Mouse (Mus musculus) macrophage (primary cell): ENCODE measurements around the gene Vmo1. TPM values are rescaled to one million over a fixed set of nuclear protein-coding genes. Genes with fewer than 3 reads are reported as not detected.
A peak's percentile ranks its signal among the peaks of the same experiment; 100 is the strongest.

Experiments
- H3K27ac ChIP-seq: fragments of 350-480 bp; formaldehyde crosslinking; 2 replicates; pipeline ENCODE4 v1.9.0; 2021
- H3K36me3 ChIP-seq: fragments of 350-480 bp; formaldehyde crosslinking; 2 replicates; pipeline ENCODE4 v1.9.0; 2021; ENCODE audit errors: inconsistent target
- H3K4me3 ChIP-seq: fragments of 350-480 bp; formaldehyde crosslinking; 2 replicates; pipeline ENCODE4 v1.9.0; 2021; ENCODE audit errors: inconsistent target
- H3K79me2 ChIP-seq: fragments of 350-480 bp; formaldehyde crosslinking; 2 replicates; pipeline ENCODE4 v1.9.0; 2021; ENCODE audit errors: inconsistent target
- WGBS: methylation state at CpG from one replicate; pipeline ENCODE4 v1.1.7; 2026; ENCODE audit warnings: inconsistent platforms; ENCODE audit not compliant: missing documents; 5-methylcytosine and 5-hydroxymethylcytosine counted together
- polyA plus RNA-seq: library from polyadenylated mRNA; stranded (reverse); fragments of 250-400 nt; gene quantifications from 3 replicates; pipeline ENCODE4 v1.2.4, GENCODE M21; 2018; ENCODE audit warnings: inconsistent platforms

The Vmo1 gene
- polyA plus RNA-seq, 1 experiment from 2014 or later = not detected

DNA sequence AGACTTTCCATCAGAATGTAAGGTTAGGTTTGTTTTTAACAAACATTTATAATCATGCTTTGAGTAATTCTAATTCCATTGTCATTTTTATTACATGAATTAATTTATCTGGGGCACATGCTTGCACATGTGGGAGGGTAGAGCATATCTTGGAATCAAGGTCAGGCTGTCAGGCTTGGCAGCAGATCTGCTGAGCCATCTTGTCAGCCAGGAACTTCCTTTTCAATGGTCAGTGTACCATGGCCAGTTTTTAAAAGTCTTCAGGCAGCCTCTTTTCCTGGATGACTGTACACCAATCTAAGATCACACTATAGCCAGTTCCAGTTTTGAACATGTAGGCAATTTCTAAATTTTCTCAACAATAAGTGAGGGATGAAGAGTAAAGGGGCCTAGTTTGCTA, 41.7 kb downstream of the Vmo1 start:
- H3K27ac ChIP-seq = peak overlapping the region; percentile 61
- no peak overlapping the region for H3K4me3 ChIP-seq
- no peaks in the 10 kb centered on the region for H3K79me2 ChIP-seq
- no peaks in the 10 kb centered on the region for H3K36me3 ChIP-seq

DNA sequence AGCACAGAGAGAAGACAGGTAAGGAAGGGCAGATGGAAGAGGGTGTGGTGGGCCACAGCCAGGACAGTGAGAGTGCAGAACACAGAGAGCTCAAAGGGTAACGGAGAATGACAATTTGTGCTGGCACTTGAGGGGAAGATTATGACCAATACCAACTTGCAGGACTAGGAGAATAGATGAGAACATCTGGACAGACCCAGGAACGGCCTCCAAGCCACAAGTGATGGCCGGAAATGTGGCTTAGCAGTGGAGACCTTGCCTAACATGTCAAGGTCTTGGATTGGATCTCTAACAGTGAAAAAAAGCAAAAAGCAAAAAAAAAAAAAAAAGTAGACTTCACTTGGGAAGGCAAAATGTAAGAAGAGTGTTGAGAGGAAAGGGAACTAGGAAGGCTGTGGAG, 44.7 kb downstream of the Vmo1 start:
- Histone ChIP-seq H3K79me2 (no peaks in the 10 kb centered on the region), H3K36me3 (no peaks in the 10 kb centered on the region), H3K27ac (peak overlapping the region; percentile 74), H3K4me3 (no peak overlapping the region)
- WGBS = 95% methylated on average over 3 of the region's 3 CpGs

GRCm38 (mm10) chr11:70467902-70468619, 46.4 kb downstream of the Vmo1 start:
- Histone ChIP-seq H3K79me2 (no peaks in the 10 kb centered on the region), H3K36me3 (no peaks in the 10 kb centered on the region), H3K4me3 (no peak overlapping the region), H3K27ac (peak overlapping the region; percentile 74)
- 70% methylated on average over 4 of the region's 5 CpGs for WGBS

DNA sequence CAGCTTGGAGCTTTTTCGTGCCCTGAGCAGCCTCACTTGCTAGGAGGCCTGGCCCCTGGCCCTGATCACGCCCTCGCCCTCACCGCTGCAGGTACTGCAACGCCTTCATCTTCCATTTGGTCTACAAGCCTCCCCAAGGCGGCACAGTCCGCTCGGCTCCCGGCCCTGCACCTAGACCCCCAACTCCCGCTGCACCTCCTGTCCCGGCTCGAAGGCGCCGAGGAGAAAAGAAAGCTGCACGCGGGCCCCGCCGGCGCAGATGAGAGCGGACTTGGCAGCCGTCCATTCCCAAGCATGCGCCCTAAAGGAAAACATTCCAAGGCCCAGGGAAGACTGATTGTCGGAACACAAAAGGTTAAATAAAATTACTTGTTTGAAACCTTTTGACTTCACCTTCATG, 48.6 kb downstream of the Vmo1 start:
- 88% methylated on average over 11 of the region's 23 CpGs for WGBS
- no peak overlapping the region for H3K4me3 ChIP-seq
- no peak overlapping the region for H3K27ac ChIP-seq
- no peaks in the 10 kb centered on the region for H3K79me2 ChIP-seq
- no peaks in the 10 kb centered on the region for H3K36me3 ChIP-seq

GRCm38 (mm10) chr11:70465211-70465610, 49.2 kb downstream of the Vmo1 start:
- Histone ChIP-seq H3K27ac (no peak overlapping the region), H3K4me3 (no peak overlapping the region), H3K79me2 (no peaks in the 10 kb centered on the region), H3K36me3 (no peaks in the 10 kb centered on the region)
- 66% methylated on average over 16 of the region's 16 CpGs for WGBS

GRCm38 (mm10) chr11:70463970-70464369, 50.4 kb downstream of the Vmo1 start:
- H3K79me2 ChIP-seq = peaks cover 4% of the 10 kb centered on the region; the same call in 1 of the 2 replicates
- WGBS = 97% methylated on average over 5 of the region's 5 CpGs
- no peak overlapping the region for H3K27ac ChIP-seq
- no peaks in the 10 kb centered on the region for H3K36me3 ChIP-seq
- H3K4me3 ChIP-seq = no peak overlapping the region

Other genes starting within 250 kb of the Vmo1 start
- not detected in 3 replicates for gene Alox12e, start 192.0 kb downstream of the Vmo1 start, polyA plus RNA-seq
- not detected in 3 replicates for gene Alox15, start 162.6 kb downstream of the Vmo1 start, polyA plus RNA-seq
- 16.8 to 21.8 TPM (median 20.3 TPM) in 3 replicates for gene Pelp1, start 104.6 kb downstream of the Vmo1 start, polyA plus RNA-seq
- 230 to 319 TPM (median 312 TPM) in 3 replicates for gene Arrb2, start 82.0 kb downstream of the Vmo1 start, polyA plus RNA-seq
- gene Med11, start 62.7 kb downstream of the Vmo1 start, polyA plus RNA-seq = 29.8 to 44.9 TPM (median 39.4 TPM) in 3 replicates
- gene Zmynd15, start 55.2 kb downstream of the Vmo1 start, polyA plus RNA-seq = 2.4 to 5.2 TPM (median 4.4 TPM) in 3 replicates
- 84.4 to 133 TPM (median 111 TPM) in 3 replicates for gene Cxcl16, start 54.6 kb downstream of the Vmo1 start, polyA plus RNA-seq
- 2.7 to 4.1 TPM in 2 of 3 replicates, not detected in the other for gene Tm4sf5, start 9.4 kb downstream of the Vmo1 start, polyA plus RNA-seq
- gene Gltpd2, start 4.6 kb upstream of the Vmo1 start, polyA plus RNA-seq = not detected in 3 replicates
- gene Psmb6, start 10.8 kb upstream of the Vmo1 start, polyA plus RNA-seq = 305 to 399 TPM (median 395 TPM) in 3 replicates
- not detected in 3 replicates for gene Gm40193, start 18.3 kb upstream of the Vmo1 start, polyA plus RNA-seq
- gene Pld2, start 25.4 kb upstream of the Vmo1 start, polyA plus RNA-seq = 19.1 to 36.3 TPM (median 25.0 TPM) in 3 replicates
- 23.4 to 63.5 TPM (median 51.1 TPM) in 3 replicates for gene Mink1, start 48.3 kb upstream of the Vmo1 start, polyA plus RNA-seq
- gene 4930544D05Rik, start 101.2 kb upstream of the Vmo1 start, polyA plus RNA-seq = not detected in 3 replicates
- not detected in 3 replicates for gene Chrne, start 104.6 kb upstream of the Vmo1 start, polyA plus RNA-seq
- gene Gp1ba, start 124.5 kb upstream of the Vmo1 start, polyA plus RNA-seq = 0.09 to 2.0 TPM (median 0.28 TPM) in 3 replicates
- gene Rnf167, start 132.6 kb upstream of the Vmo1 start, polyA plus RNA-seq = 11.6 to 41.2 TPM (median 23.9 TPM) in 3 replicates
- gene Slc25a11, start 132.9 kb upstream of the Vmo1 start, polyA plus RNA-seq = 53.0 to 112 TPM (median 103 TPM) in 3 replicates
- 1,563 to 2,873 TPM (median 2,872 TPM) in 3 replicates for gene Pfn1, start 140.0 kb upstream of the Vmo1 start, polyA plus RNA-seq
- 3.0 to 5.4 TPM (median 4.8 TPM) in 3 replicates for gene Eno3, start 142.6 kb upstream of the Vmo1 start, polyA plus RNA-seq
- 72.0 to 176 TPM (median 83.0 TPM) in 3 replicates for gene Spag7, start 154.8 kb upstream of the Vmo1 start, polyA plus RNA-seq
- gene Camta2, start 173.5 kb upstream of the Vmo1 start, polyA plus RNA-seq = 35.3 to 53.1 TPM (median 41.4 TPM) in 3 replicates
- gene Inca1, start 185.5 kb upstream of the Vmo1 start, polyA plus RNA-seq = 0.32 to 0.85 TPM (median 0.36 TPM) in 3 replicates
- gene Kif1c, start 185.9 kb upstream of the Vmo1 start, polyA plus RNA-seq = 60.6 to 75.9 TPM (median 62.3 TPM) in 3 replicates
- 3.6 to 4.3 TPM (median 3.6 TPM) in 3 replicates for gene Zfp3, start 249.6 kb upstream of the Vmo1 start, polyA plus RNA-seq